Mouse (Mus musculus) forebrain, embryonic 16.5 days (tissue): ENCODE measurements at regions not wholly inside any gene's neighbourhood (a gene's known extent, or its start where the extent isn't known, plus 50 kb on each side); places are given as distances from the start of the nearest gene placed in this dataset.

ENCODE experiments used
- ATAC-seq: fragments of 200-750 bp; cut with Nextera tagmentation; 2 replicates; pipeline ENCODE4 v1.8.0; 2017; ENCODE audit warnings: mild to moderate bottlenecking, moderate library complexity
- H3K27ac ChIP-seq: fragments of 300-500 bp; sonication (generic); 2 replicates; pipeline ENCODE4 v1.5.1; 2014; ENCODE audit warnings: low read length, control low read depth
- H3K27me3 ChIP-seq: fragments of 300-500 bp; sonication (generic); replicated peaks from 2 replicates; pipeline ENCODE4 v1.6.1; 2014; ENCODE audit warnings: low read length; ENCODE audit not compliant: control insufficient read depth, insufficient read depth
- H3K36me3 ChIP-seq: fragments of 300-500 bp; sonication (generic); 2 replicates; pipeline ENCODE4 v1.6.1; 2014; ENCODE audit not compliant: control insufficient read depth, insufficient read depth
- H3K4me1 ChIP-seq: fragments of 300-500 bp; sonication (generic); replicated peaks from 2 replicates; pipeline ENCODE4 v1.6.1; 2014; ENCODE audit warnings: low read length; ENCODE audit not compliant: control insufficient read depth, insufficient read depth
- H3K4me2 ChIP-seq: fragments of 300-500 bp; sonication (generic); 2 replicates; pipeline ENCODE4 v1.6.1; 2014; ENCODE audit warnings: mild to moderate bottlenecking, low read length, control low read depth
- H3K4me3 ChIP-seq: fragments of 300-500 bp; sonication (generic); replicated peaks from 2 replicates; pipeline ENCODE4 v1.5.1; 2014; ENCODE audit warnings: mild to moderate bottlenecking, low read length, control low read depth
- H3K9ac ChIP-seq: fragments of 300-500 bp; sonication (generic); replicated peaks from 2 replicates; pipeline ENCODE4 v1.6.1; 2014; ENCODE audit warnings: low read depth, low read length, control low read depth
- H3K9me3 ChIP-seq: fragments of 300-500 bp; sonication (generic); 2 replicates; pipeline ENCODE4 v1.6.1; 2016; ENCODE audit warnings: low read length; ENCODE audit not compliant: control insufficient read depth
- WGBS: fragments of 180-500 bp; shearing (Covaris S2); extraction: QIAGEN DNeasy Blood & Tissue Kit; methylation state at CpG from one replicate; pipeline ENCODE4 v1.1.7; 2014; 5-methylcytosine and 5-hydroxymethylcytosine counted together

DNA sequence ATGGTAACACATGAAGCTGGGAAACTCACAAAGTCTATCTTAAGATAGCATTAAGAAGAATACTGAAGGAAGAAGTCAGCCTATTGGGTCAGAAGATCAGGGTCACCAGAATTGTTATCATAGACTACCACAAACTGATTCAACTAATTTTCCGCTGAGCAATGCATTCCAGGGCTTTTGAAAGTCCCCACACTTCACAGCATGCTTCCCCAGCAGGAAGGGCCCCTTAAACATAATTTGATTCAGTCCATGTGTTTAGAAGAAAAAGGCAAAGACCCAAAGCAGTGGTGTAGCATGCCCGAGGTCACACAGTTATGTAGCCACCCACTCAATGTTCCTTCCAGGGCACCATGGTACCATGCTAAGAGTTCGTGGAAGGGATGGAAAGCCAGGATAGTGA, 315.3 kb downstream of the Sorl1 start:
- no peak overlapping the region for H3K4me2 ChIP-seq
- H3K27ac ChIP-seq: no peak overlapping the region
- peaks cover 23% of the 10 kb centered on the region for H3K4me1 ChIP-seq
- ATAC-seq: no peak
- no peaks in the 10 kb centered on the region for H3K27me3 ChIP-seq
- H3K4me3 ChIP-seq: no peak overlapping the region
- 51% methylated on average over 3 of the region's 3 CpGs for WGBS
- H3K9ac ChIP-seq: no peak overlapping the region
- no peaks in the 10 kb centered on the region for H3K9me3 ChIP-seq
- no peaks in the 10 kb centered on the region for H3K36me3 ChIP-seq

DNA sequence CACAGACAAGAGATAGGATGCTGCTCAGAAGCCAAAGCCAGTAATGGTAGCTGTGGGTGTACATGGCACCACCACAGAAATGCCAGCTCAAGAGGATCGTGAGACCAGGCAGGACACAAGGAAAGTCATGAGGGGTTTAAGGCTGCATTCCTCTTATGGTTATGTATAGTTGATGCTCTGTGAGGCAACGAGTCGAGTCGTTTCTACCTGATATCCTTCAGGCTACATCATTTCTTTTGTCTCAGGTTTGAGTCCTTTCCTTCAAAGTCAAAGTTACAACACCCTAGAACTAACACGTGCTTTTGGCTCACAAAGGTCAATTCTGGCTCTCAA, 317.8 kb downstream of the Sorl1 start:
- Histone ChIP-seq H3K9ac (no peak overlapping the region), H3K4me1 (peaks cover 23% of the 10 kb centered on the region), H3K4me3 (peak overlapping the region; percentile 24; the same call in 1 of the 2 replicates), H3K27ac (peak overlapping the region; percentile 70), H3K36me3 (no peaks in the 10 kb centered on the region), H3K27me3 (no peaks in the 10 kb centered on the region), H3K4me2 (peak overlapping the region; percentile 44), H3K9me3 (no peaks in the 10 kb centered on the region)
- WGBS: 84% methylated on average over 5 of the region's 5 CpGs
- ATAC-seq: no peak

DNA sequence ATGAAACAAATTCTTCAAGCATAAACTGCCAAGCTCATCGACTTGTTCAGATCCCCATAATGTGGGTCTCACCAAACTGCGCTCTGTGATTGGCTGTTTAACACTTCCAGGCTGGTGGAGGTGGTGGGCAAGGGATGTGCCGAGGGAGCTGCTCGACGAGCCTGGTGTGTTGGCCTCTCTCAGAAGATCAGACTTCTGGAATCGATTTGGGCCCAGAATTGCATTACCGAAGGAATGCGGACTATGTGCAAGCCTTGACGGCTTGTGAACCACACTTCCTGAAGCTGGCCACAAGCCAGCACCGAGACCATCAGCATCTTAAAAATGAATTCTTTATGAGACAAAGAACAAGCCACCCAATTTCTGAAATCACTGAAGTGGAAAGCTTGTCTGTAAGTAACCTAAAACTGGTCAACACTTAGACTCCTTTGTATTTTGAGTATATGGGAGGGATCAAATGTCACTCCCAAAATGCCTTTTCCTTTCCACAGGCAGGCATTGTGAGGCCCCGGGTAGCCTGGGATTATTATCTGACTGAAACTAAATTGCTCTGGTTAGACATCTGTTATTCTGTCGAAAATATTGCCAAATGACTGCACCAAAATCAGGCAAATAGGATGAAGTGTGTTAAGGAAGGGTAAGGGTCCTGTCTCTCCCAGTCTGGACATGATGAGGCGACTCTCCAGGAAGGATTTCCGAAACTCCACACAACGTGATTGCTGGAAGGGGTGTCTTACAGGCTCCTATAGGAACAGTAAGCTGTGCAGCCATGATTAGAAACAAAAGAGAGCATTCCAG, 318.4 kb downstream of the Sorl1 start:
- H3K4me1 ChIP-seq: peaks cover 23% of the 10 kb centered on the region
- H3K27ac ChIP-seq: peak overlapping the region; percentile 70
- peak overlapping the region; percentile 44 for H3K4me2 ChIP-seq
- H3K9me3 ChIP-seq: no peaks in the 10 kb centered on the region
- H3K4me3 ChIP-seq: peak overlapping the region; percentile 24
- peak overlapping the region; percentile 36 for H3K9ac ChIP-seq
- no peaks in the 10 kb centered on the region for H3K36me3 ChIP-seq
- no peaks in the 10 kb centered on the region for H3K27me3 ChIP-seq
- WGBS: 12% methylated on average over 15 of the region's 15 CpGs
- ATAC-seq: peak; percentile 73

DNA sequence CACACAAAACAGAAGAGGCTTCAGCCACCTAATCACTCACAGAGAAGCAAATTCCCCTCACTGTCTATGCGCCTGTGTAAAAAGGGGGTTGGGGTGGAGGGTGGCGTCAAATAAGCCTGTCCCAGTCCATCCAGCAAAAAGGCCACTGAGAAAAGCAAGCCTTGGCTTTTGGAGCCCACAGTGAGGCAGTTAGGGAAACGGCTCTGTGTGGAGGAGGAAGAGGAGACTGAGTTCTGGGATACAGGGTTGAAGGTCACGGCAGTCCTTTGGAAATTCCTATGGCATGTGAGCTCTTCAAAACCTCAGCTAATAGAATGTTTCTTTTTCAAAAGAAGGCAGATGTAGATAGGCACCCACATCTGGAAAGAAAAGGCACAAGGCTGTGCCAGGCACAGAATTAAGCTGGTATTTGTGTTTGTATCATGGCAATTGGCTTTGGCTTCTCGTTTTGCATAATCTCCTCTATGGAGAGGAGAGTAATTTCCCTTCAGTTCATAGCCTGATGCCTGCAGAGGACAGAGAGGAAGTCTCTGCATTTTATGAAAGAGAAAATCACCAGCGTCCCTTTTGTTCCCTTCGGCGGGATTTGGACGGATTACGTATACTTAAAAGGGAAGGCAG, 319.3 kb downstream of the Sorl1 start:
- 10% methylated on average over 10 of the region's 10 CpGs for WGBS
- ATAC-seq: peak; percentile 54
- H3K9ac ChIP-seq: peak overlapping the region; percentile 2

DNA sequence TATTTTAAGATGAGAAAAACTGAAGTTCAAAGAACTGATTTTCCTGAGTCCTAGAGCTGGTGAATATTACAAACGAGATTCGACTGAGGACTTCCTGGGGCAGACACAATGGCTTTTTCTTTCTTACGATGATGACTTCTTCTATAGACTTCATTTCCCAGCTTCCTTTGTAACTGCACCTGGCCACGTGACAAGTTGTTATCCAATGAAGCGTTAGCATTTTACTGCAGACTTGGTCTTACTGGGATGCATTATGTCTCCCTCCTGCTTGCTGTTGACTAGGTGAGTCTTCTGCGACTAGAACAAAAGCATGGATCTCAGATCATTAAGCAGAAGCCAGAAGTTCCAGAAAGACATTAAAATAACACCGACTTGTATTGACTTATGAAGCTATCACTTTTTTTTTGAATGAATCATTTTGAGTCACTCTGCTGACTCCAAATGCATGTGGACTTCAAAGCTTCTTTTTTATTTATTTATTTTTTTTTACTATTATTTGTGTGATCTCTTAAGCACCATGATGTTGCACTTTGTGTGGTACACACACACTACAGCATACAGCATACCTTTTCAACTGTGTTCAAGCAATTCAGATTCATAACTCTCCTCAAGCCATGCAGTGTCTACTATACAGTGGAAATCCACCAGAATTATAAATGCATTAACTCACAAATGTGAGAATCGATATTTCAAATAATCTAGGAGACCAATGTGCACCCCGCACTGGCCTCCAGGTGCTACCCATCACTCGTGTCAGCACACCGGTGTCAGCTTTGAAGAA, 320.2 kb downstream of the Sorl1 start:
- Histone ChIP-seq H3K4me1 (peaks cover 23% of the 10 kb centered on the region), H3K36me3 (no peaks in the 10 kb centered on the region), H3K9ac (no peak overlapping the region), H3K4me3 (no peak overlapping the region), H3K4me2 (no peak overlapping the region), H3K27ac (peak overlapping the region; percentile 70), H3K27me3 (no peaks in the 10 kb centered on the region), H3K9me3 (no peaks in the 10 kb centered on the region)
- 53% methylated on average over 11 of the region's 11 CpGs for WGBS
- peak; percentile 63; the same call in 1 of the 2 replicates for ATAC-seq

More for the DNA sequence above, 319.3 kb downstream of the Sorl1 start:
- Histone ChIP-seq H3K4me1 (peaks cover 23% of the 10 kb centered on the region), H3K27me3 (no peaks in the 10 kb centered on the region), H3K27ac (peak overlapping the region; percentile 70), H3K36me3 (no peaks in the 10 kb centered on the region), H3K4me2 (peak overlapping the region; percentile 44), H3K9me3 (no peaks in the 10 kb centered on the region), H3K4me3 (no peak overlapping the region)

DNA sequence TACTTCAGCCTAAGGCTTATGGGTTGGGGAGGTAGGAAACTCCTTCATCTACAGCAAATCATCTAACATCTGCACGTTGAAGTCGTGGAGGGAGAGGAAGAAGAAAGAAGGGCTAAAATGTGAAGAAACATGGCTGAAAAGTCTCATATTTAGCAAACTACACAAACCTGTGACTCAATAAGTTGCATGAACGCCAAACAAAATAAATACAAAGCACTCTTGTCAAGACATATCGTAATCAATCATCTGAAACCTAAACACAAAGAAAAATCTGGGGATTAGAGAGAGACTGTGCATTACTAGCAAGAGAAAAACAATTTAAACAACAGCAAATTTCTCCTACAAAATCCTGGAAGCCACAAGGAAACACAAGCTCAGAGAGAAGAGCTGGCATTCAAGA, 322.7 kb downstream of the Sorl1 start:
- Histone ChIP-seq H3K9me3 (no peaks in the 10 kb centered on the region), H3K4me3 (no peak overlapping the region), H3K4me2 (no peak overlapping the region), H3K27ac (no peak overlapping the region), H3K9ac (no peak overlapping the region), H3K36me3 (no peaks in the 10 kb centered on the region), H3K27me3 (no peaks in the 10 kb centered on the region), H3K4me1 (peaks cover 23% of the 10 kb centered on the region)
- WGBS: 89% methylated on average over 4 of the region's 4 CpGs
- no peak for ATAC-seq

DNA sequence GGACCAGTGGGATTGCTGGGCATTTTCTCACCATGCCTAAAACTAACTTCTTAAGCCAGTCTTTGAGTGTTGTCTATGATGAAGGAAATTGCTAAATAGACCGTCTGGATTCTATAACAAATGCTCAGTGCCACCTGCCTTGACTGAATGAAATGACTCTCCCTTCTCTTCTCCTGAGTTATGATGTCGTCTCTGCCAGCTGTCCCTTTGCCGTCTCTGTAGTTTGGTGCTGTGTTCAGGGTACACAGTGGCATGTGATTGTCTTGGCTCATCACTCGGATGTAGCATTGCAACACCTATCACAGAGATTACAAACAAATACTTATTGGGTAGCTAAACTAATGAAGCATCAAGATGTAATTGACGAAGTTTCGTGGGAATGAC, 331.3 kb downstream of the Sorl1 start:
- 0 out of 2 replicates have a peak, but pooled peaks have one; percentile 23 for ATAC-seq
- no peak overlapping the region for H3K4me3 ChIP-seq
- no peak overlapping the region for H3K9ac ChIP-seq
- WGBS: 40% methylated on average over 6 of the region's 6 CpGs
- H3K4me2 ChIP-seq: no peak overlapping the region
- no peaks in the 10 kb centered on the region for H3K9me3 ChIP-seq
- no peaks in the 10 kb centered on the region for H3K27me3 ChIP-seq
- H3K4me1 ChIP-seq: peaks cover 20% of the 10 kb centered on the region
- H3K27ac ChIP-seq: peak overlapping the region; percentile 62; the same call in 1 of the 2 replicates
- H3K36me3 ChIP-seq: no peaks in the 10 kb centered on the region

DNA sequence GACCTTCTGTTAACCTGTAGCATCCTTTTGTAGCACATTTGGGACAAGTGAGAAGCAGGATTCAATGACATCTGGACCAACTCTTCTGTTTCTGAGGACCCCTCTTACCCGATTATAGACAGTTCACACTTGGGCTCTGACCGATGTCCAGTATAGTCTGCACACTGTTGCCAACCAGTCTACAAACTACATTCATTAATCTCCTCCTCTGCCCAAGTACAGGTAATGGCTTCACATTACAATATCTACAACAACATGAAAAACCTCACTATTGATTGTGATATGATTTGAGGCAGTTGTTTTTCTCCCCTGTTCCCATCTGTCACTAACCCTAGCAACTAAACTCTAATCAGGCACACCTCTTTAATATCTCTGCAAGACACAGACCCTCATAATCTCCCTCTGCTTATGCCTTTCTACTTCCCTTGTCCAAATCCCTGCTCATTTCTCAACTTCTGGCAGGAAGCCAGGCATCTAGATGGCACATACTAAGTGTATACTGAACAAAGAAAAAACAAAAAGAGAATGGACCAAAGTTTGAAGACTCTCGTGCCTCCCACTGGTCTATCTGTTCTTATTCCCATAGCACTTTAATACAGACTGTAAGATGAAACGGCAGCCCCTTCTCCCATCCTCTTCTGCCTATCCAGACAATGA, 331.8 kb downstream of the Sorl1 start:
- Histone ChIP-seq H3K4me1 (peaks cover 20% of the 10 kb centered on the region), H3K4me3 (no peak overlapping the region), H3K27me3 (no peaks in the 10 kb centered on the region), H3K9me3 (no peaks in the 10 kb centered on the region), H3K4me2 (no peak overlapping the region), H3K36me3 (no peaks in the 10 kb centered on the region), H3K27ac (peak overlapping the region; percentile 62), H3K9ac (no peak overlapping the region)
- 39% methylated on average over 4 of the region's 4 CpGs for WGBS
- peak; percentile 12; the same call in 1 of the 2 replicates for ATAC-seq
